Mouse (Mus musculus) frontal cortex, postnatal 14 days (tissue): ENCODE results near the gene Ackr3.

ENCODE experiments used
- DNase-seq, 2 experiments: peaks; one replicate each; pipeline ENCODE4 v3.0.0; 2022; ENCODE audit warnings: low spot score in 2 of 2

The Ackr3 gene

DNA sequence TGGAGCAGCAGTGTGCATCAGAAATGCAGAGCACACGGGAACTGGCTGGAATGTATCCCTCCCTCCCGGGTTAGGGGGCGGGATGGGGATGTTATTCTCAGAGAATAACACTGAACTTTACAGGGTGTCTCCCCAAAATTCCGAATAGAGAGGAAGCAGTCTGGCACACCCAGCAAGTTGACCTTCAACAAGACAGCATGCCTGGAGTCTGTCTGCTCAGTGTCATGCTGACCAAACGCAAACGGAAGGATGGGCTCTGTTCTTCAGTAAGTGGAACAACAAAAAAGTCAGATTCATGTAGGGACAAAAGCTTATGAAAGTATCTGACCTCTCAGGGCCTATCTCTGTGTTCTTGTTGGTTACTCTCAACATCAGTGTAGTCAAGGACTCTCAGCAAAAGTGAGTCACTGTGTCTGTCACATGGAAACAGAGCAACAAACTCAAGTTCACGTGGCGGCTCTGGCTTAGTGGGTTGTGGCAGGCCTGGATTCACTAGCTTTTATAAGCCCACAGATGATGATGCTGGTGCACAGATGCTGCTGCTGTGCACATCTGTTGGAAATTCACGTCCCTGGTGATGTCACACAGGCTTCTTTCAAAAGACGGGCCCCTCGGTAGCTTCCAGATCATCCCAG lies 54.6 kb downstream of the Ackr3 start:
- DNase-seq = no peak

DNA sequence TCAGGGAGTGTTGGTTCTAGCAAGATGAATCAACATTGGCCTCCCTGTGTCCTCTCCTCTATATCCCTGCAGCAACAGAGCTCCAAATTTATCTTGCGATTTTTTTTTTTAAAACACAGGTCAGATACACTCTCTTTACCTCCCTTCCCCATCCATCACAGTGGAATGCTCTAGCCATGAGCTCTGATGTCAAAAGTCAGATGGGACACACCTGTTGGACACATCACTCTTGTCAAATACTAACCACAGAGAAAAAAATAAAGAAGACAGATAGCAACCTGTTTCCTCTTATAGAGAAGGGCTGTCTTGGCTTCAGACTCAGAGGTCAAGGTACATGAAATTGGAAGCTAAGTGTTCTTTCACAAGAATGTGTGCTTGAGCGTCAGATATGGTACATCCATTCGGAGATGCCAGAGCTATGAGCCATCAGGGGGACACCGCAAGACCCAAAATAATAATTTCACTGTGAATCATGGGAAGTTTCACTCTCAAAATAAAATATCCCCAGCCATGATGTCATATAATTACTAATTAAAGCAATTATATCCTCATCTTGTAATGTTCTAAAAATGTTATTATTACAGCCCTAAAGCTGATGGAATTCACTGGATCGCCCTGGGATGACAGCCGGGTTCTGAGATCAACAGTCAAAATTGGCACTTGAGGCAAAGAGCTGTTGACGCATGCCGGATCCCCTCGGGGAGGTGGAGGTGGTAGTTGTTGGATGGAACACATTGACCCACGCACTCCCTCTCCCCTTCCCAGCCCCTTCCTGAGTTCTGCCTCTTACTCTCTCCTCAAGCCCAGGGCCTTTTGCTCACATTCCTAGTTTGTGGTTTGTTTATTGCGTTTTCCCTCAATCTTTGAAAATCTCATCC lies 57.2 kb downstream of the Ackr3 start:
- DNase-seq = no peak

DNA sequence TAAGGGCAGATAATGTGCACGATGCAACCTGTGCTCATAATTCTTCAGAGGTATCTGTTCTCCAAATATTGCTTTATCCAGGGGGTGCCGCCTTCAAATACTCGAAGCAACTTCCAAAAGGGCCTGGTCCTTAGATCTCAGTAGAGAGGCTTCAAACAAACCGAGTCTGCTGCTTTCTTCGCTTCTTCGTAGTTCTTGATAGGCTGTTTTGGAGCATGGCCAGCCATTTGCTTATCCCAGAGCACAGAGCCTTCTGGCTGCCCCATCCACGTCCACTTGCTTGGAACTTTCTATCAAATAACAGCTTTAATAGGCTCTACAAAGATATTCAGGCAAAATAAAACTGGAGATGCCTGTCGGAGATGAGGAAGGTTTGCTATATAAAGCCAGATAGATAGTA lies 58.6 kb downstream of the Ackr3 start:
- no peak for DNase-seq
